Mouse (Mus musculus) T-helper 1 cell (primary cell): ENCODE results near the gene 2200002J24Rik.

Experiments used
- in situ Hi-C: fragments of 300-600 bp; cut with MboI, MseI; formaldehyde crosslinking; loops from one replicate; pipeline ENCODE4 v1.15.1; 2025; ENCODE audit warnings: high pct_unique_total_duplicates

Gene 2200002J24Rik

GRCm38 (mm10) chr7:30698589-30698988, at the start of gene 2200002J24Rik:
2200002J24Rik (plus strand) TSS chr7:30698926.
- in situ Hi-C loops: no loop called here

- in situ Hi-C loops: no loop called here
Measured at GRCm38 (mm10) chr7:30649591-30650540, 48.9 kb upstream of the 2200002J24Rik start, which contains the start of gene Rbm42. Rbm42 (minus strand) TSS chr7:30650317.

GRCm38 (mm10) chr7:30664529-30665200, 34.1 kb upstream of the 2200002J24Rik start, which contains the start of gene Haus5:
Haus5 (minus strand) TSS chr7:30664994.
- in situ Hi-C loops: no loop called here

GRCm38 (mm10) chr7:30665321-30665720, 33.4 kb upstream of the 2200002J24Rik start:
- in situ Hi-C loops: no loop called here

GRCm38 (mm10) chr7:30669229-30669628, 29.5 kb upstream of the 2200002J24Rik start:
- in situ Hi-C loops: no loop called here

- in situ Hi-C loops: no loop called here
Measured at GRCm38 (mm10) chr7:30671480-30671879, 27.2 kb upstream of the 2200002J24Rik start, which contains the start of gene Pmis2. Pmis2 (minus strand) TSS chr7:30671605.

GRCm38 (mm10) chr7:30678263-30678975, 20.3 kb upstream of the 2200002J24Rik start:
- in situ Hi-C loops: no loop called here

- in situ Hi-C loops: loop anchor here (10.0 kb wide), 1 partner anchor 1067 kb away; no protein-coding TSS in a partner anchor
Measured at GRCm38 (mm10) chr7:30681897-30682296, 16.8 kb upstream of the 2200002J24Rik start.

GRCm38 (mm10) chr7:30683425-30683824, 15.3 kb upstream of the 2200002J24Rik start:
- in situ Hi-C loops: loop anchor here (10.0 kb wide), 1 partner anchor 1069 kb away; no protein-coding TSS in a partner anchor

- in situ Hi-C loops: loop anchor here (10.0 kb wide), 1 partner anchor 1074 kb away; no protein-coding TSS in a partner anchor
Measured at GRCm38 (mm10) chr7:30688325-30688724, 10.4 kb upstream of the 2200002J24Rik start.

GRCm38 (mm10) chr7:30698101-30698500, 625 bp upstream of the 2200002J24Rik start:
- in situ Hi-C loops: no loop called here

GRCm38 (mm10) chr7:30706214-30706882, 7.6 kb downstream of the 2200002J24Rik start:
- in situ Hi-C loops: no loop called here

- in situ Hi-C loops: no loop called here
Measured at GRCm38 (mm10) chr7:30707441-30707840, 8.7 kb downstream of the 2200002J24Rik start.

- in situ Hi-C loops: no loop called here
Measured at GRCm38 (mm10) chr7:30711942-30712341, 13.2 kb downstream of the 2200002J24Rik start, which contains the start of gene Atp4a. Atp4a (plus strand) TSS chr7:30712209.

GRCm38 (mm10) chr7:30717006-30717715, 18.4 kb downstream of the 2200002J24Rik start:
- in situ Hi-C loops: no loop called here

- in situ Hi-C loops: no loop called here
Measured at GRCm38 (mm10) chr7:30717716-30718046, 19.0 kb downstream of the 2200002J24Rik start.

- in situ Hi-C loops: loop anchor here (5.0 kb wide), 1 partner anchor 62 kb away; no protein-coding TSS in a partner anchor
Measured at GRCm38 (mm10) chr7:30719669-30720068, 20.9 kb downstream of the 2200002J24Rik start.

- in situ Hi-C loops: loop anchor here (5.0 kb wide), 1 partner anchor 64 kb away; no protein-coding TSS in a partner anchor
Measured at GRCm38 (mm10) chr7:30721286-30721685, 22.6 kb downstream of the 2200002J24Rik start.

- in situ Hi-C loops: loop anchor here (5.0 kb wide), 1 partner anchor 66 kb away; no protein-coding TSS in a partner anchor
Measured at GRCm38 (mm10) chr7:30723274-30723953, 24.7 kb downstream of the 2200002J24Rik start.
